In genomic region chr12:69227776-69228466, GRCm38 (mm10) we compare ENCODE assay signal across 8 mouse cellular contexts. TPM values are rescaled to one million over a fixed set of nuclear protein-coding genes. Genes with fewer than 3 reads are reported as not detected.
DNase-seq lines count a peak whose midpoint lies in the region; ATAC-seq and TF ChIP-seq lines count a peak whose summit lies in the region.

Gene Pole2 (minus strand): TSS chr12:69228195.

- peak; percentile 59; the same call in 1 of the 2 replicates for TF ChIP-seq POLR2A in heart, adult 2 months (IDR thresholded peaks at IDR 0.05; ENCODE audit: insufficient read depth, low read depth, low read length)
- TF ChIP-seq POLR2A in kidney, adult 2 months (IDR thresholded peaks at IDR 0.05; ENCODE audit: low read depth, low read length) = no peak

- peak; percentile 91 for DNase-seq in 416B (ENCODE audit: low read depth)
- DNase-seq in adrenal gland, postnatal 4 days (ENCODE audit: low spot score in 2 of 2) = peak; percentile 80
- peak; percentile 93 for DNase-seq in embryonic facial prominence, embryonic 14.5 days (ENCODE audit: low spot score)
- DNase-seq in heart, adult 2 months = peak; percentile 90 to 95
- DNase-seq in kidney, adult 2 months = peak; percentile 92
- DNase-seq in limb, embryonic 11.5 days (ENCODE audit: low spot score) = peak; percentile 90
- DNase-seq in spleen, adult 12 weeks (ENCODE audit: low spot score) = peak; percentile 84

- peak within 1 kb of the TSS; percentile 71 for H3K4me3 ChIP-seq in embryonic facial prominence, embryonic 14.5 days (ENCODE audit: low read depth, low read length)
- peak within 1 kb of the TSS; percentile 79 for H3K4me3 ChIP-seq in heart, adult 2 months
- peak within 1 kb of the TSS; percentile 70 for H3K4me3 ChIP-seq in kidney, adult 2 months (ENCODE audit: insufficient read depth, low read depth, low read length)
- peak within 1 kb of the TSS; percentile 61 for H3K4me3 ChIP-seq in limb, embryonic 11.5 days (ENCODE audit: low read depth, low read length)
- peak within 1 kb of the TSS; percentile 70 for H3K4me3 ChIP-seq in midbrain, embryonic 13.5 days (replicated peaks)

- H3K9ac ChIP-seq in embryonic facial prominence, embryonic 14.5 days (ENCODE audit: low read depth, low read length) = peak within 1 kb of the TSS; percentile 70
- H3K9ac ChIP-seq in heart, adult 2 months (ENCODE audit: low read depth, low read length) = peak within 1 kb of the TSS; percentile 61
- H3K9ac ChIP-seq in limb, embryonic 11.5 days (ENCODE audit: low read length) = peak within 1 kb of the TSS; percentile 78
- peak within 1 kb of the TSS; percentile 64 for H3K9ac ChIP-seq in midbrain, embryonic 13.5 days (replicated peaks)

- peak within 1 kb of the TSS; percentile 89 for H3K27ac ChIP-seq in embryonic facial prominence, embryonic 14.5 days (replicated peaks; ENCODE audit: low read depth, low read length)
- H3K27ac ChIP-seq in heart, adult 2 months = peak within 1 kb of the TSS; percentile 64
- H3K27ac ChIP-seq in kidney, adult 2 months (ENCODE audit: insufficient read depth, low read depth, low read length) = peak within 1 kb of the TSS; percentile 24; the same call in 1 of the 2 replicates
- peak within 1 kb of the TSS; percentile 78 for H3K27ac ChIP-seq in limb, embryonic 11.5 days (replicated peaks; ENCODE audit: low read depth, low read length)
- H3K27ac ChIP-seq in midbrain, embryonic 13.5 days = 0 out of 2 replicates have a peak within 1 kb of the TSS, but pooled peaks have one; percentile 26

- H3K9me3 ChIP-seq in embryonic facial prominence, embryonic 14.5 days (ENCODE audit: control insufficient read depth, low read length) = no peaks in the 10 kb centered on the region
- H3K9me3 ChIP-seq in limb, embryonic 11.5 days (ENCODE audit: control insufficient read depth, low read length) = no peaks in the 10 kb centered on the region
- H3K9me3 ChIP-seq in midbrain, embryonic 13.5 days = no peaks in the 10 kb centered on the region

- intact Hi-C loops in heart, adult 2 months (cut with DNase I) = loop anchor here (2.0 to 5.0 kb wide), 2 partner anchors 15 to 41 kb away; no protein-coding TSS in a partner anchor

- peak within 1 kb of the TSS; percentile 55 for H3K4me2 ChIP-seq in embryonic facial prominence, embryonic 14.5 days (ENCODE audit: low read depth, low read length)
- peak within 1 kb of the TSS; percentile 45 for H3K4me2 ChIP-seq in limb, embryonic 11.5 days (ENCODE audit: low read depth, severe bottlenecking)
- peak within 1 kb of the TSS; percentile 60 for H3K4me2 ChIP-seq in midbrain, embryonic 13.5 days (replicated peaks)

- H3K36me3 ChIP-seq in embryonic facial prominence, embryonic 14.5 days (ENCODE audit: control insufficient read depth, insufficient read depth, low read length) = peaks cover 5% of the 10 kb centered on the region; the same call in 1 of the 2 replicates
- H3K36me3 ChIP-seq in heart, adult 2 months (ENCODE audit: control insufficient read depth, insufficient read depth, low read length) = no peaks in the 10 kb centered on the region
- no peaks in the 10 kb centered on the region for H3K36me3 ChIP-seq in kidney, adult 2 months (ENCODE audit: control insufficient read depth, insufficient read depth, low read length)
- H3K36me3 ChIP-seq in limb, embryonic 11.5 days (ENCODE audit: control insufficient read depth, insufficient read depth, low read length) = peaks cover 3% of the 10 kb centered on the region; the same call in 1 of the 2 replicates
- no peaks in the 10 kb centered on the region for H3K36me3 ChIP-seq in midbrain, embryonic 13.5 days

- WGBS in embryonic facial prominence, embryonic 14.5 days = under 1% methylated on average over 32 of the region's 37 CpGs
- under 1% methylated on average over 37 of the region's 37 CpGs for WGBS in heart, adult 2 months
- WGBS in kidney, adult 2 months = under 1% methylated on average over 37 of the region's 37 CpGs
- under 1% methylated on average over 37 of the region's 37 CpGs for WGBS in limb, embryonic 11.5 days
- under 1% methylated on average over 37 of the region's 37 CpGs for WGBS in midbrain, embryonic 13.5 days

- H3K79me2 ChIP-seq in heart, adult 2 months (replicated peaks; ENCODE audit: control insufficient read depth, insufficient read depth, low read length) = no peaks in the 10 kb centered on the region

- no peaks in the 10 kb centered on the region for H3K4me1 ChIP-seq in embryonic facial prominence, embryonic 14.5 days (ENCODE audit: control insufficient read depth, insufficient read depth, low read length)
- no peaks in the 10 kb centered on the region for H3K4me1 ChIP-seq in heart, adult 2 months (ENCODE audit: control insufficient read depth, insufficient read depth, low read length)
- H3K4me1 ChIP-seq in kidney, adult 2 months (ENCODE audit: control insufficient read depth, insufficient read depth, low read length) = no peaks in the 10 kb centered on the region
- no peaks in the 10 kb centered on the region for H3K4me1 ChIP-seq in limb, embryonic 11.5 days (ENCODE audit: control insufficient read depth, insufficient read depth, low read length)
- H3K4me1 ChIP-seq in midbrain, embryonic 13.5 days (replicated peaks) = 0 out of 2 replicates have a peak, but pooled peaks cover 5% of the 10 kb centered on the region

- H3K27me3 ChIP-seq in embryonic facial prominence, embryonic 14.5 days (replicated peaks; ENCODE audit: control insufficient read depth, insufficient read depth, low read length) = no peaks in the 10 kb centered on the region
- no peaks in the 10 kb centered on the region for H3K27me3 ChIP-seq in heart, adult 2 months (ENCODE audit: control insufficient read depth, insufficient read depth, low read length)
- H3K27me3 ChIP-seq in kidney, adult 2 months (replicated peaks; ENCODE audit: control insufficient read depth, insufficient read depth, low read length) = no peaks in the 10 kb centered on the region
- no peaks in the 10 kb centered on the region for H3K27me3 ChIP-seq in limb, embryonic 11.5 days (ENCODE audit: control insufficient read depth, insufficient read depth, low read length)
- H3K27me3 ChIP-seq in midbrain, embryonic 13.5 days = no peaks in the 10 kb centered on the region

- no peak for TF ChIP-seq EP300 in heart, adult 2 months (IDR thresholded peaks at IDR 0.05; ENCODE audit: insufficient read depth, low read depth, low read length)

- ATAC-seq in embryonic facial prominence, embryonic 14.5 days (ENCODE audit: low read depth) = peak; percentile 96
- ATAC-seq in limb, embryonic 11.5 days (ENCODE audit: insufficient number of reproducible peaks, low FRiP score, low TSS enrichment, low read depth) = peak; percentile 92
- peak; percentile 95 for ATAC-seq in midbrain, embryonic 13.5 days

- no peak for TF ChIP-seq CTCF in heart, adult 2 months (IDR thresholded peaks at IDR 0.05)
- no peak for TF ChIP-seq CTCF in kidney, adult 2 months (conservative IDR thresholded peaks at IDR 0.05; ENCODE audit: insufficient read depth, insufficient read length, low read depth, low read length)

RNA-seq across cellular contexts. Expression of gene Pole2, which starts in this region (rescaled TPM):
- 1 to 10 TPM; 9.7 TPM for total RNA-seq in adrenal gland, postnatal 4 days (2021)
- polyA plus RNA-seq in embryonic facial prominence, embryonic 14.5 days (2014; fragmentation: Nextera tagmentation; extraction: Ambion mirVana) = 21.4 and 23.9 TPM in 2 replicates
- total RNA-seq in heart, adult 2 months (2021) = under 1 TPM; 0.27 to 0.63 TPM
- polyA plus RNA-seq in heart, adult 2 months (2012; rRNA removed) = 1.00 and 1.4 TPM in 2 replicates
- 1.9 TPM in 2 replicates for polyA plus RNA-seq in kidney, adult 2 months (2012; rRNA removed)
- 32.7 and 38.4 TPM in 2 replicates for polyA plus RNA-seq in limb, embryonic 11.5 days (2014; fragmentation: Nextera tagmentation; extraction: Ambion mirVana)
- 9.6 and 10.0 TPM in 2 replicates for polyA plus RNA-seq in midbrain, embryonic 13.5 days (2015; fragmentation: Nextera tagmentation; extraction: Ambion mirVana)

Comparison
In these comparisons a context has a peak if more than half of its experiments do, and no peak if none do; other contexts are left out.
1. Peak in every context shown above with its lines: DNase-seq, ATAC-seq, H3K4me3 ChIP-seq and H3K27ac ChIP-seq.
2. RNA of gene Pole2 (total RNA-seq): 9.7 TPM in adrenal gland, postnatal 4 days; 0.27 to 0.63 TPM in heart, adult 2 months; every median in the first group is over 4 times any median in the second.
3. H3K27ac ChIP-seq: peak in every context shown above with its lines; median percentile 89 in embryonic facial prominence, embryonic 14.5 days; 78 in limb, embryonic 11.5 days; 64 in heart, adult 2 months; 26 in midbrain, embryonic 13.5 days; 24 in kidney, adult 2 months.